Mouse (Mus musculus): Measurements from ENCODE around the gene Gh. TPM values are rescaled to one million over a fixed set of nuclear protein-coding genes. Genes with fewer than 3 reads are reported as not detected.
A peak's percentile ranks its signal among the peaks of the same experiment; 100 is the strongest.
"Not testable (repeated sequence)": the region's sequence is repeated elsewhere in the genome, so short reads cannot be mapped to it uniquely, and the experiment has no call there.

The Gh gene
- not detected for total RNA-seq (2021)
- long read RNA-seq, experiment 1 = 0 reads
- long read RNA-seq, experiment 2 = 0 reads

- intact Hi-C loops (cut with DNase I; ENCODE audit: low total_unique reads) = loop anchor here (2.0 to 5.0 kb wide), 2 partner anchors 65 to 91 kb away; no protein-coding TSS in a partner anchor
- no peak for DNase-seq
These were observed at the start of gene Gh for GRCm38 (mm10) chr11:106301765-106302164. TSS of gene Gh (minus strand) at chr11:106301865.

- no peak for DNase-seq
- intact Hi-C loops (cut with DNase I; ENCODE audit: low total_unique reads) = no loop called here
These were observed 49.6 kb upstream of the Gh start for GRCm38 (mm10) chr11:106351253-106351652.

- intact Hi-C loops (cut with DNase I; ENCODE audit: low total_unique reads) = no loop called here
- peak; percentile 64 for DNase-seq
These were observed 49.2 kb upstream of the Gh start for GRCm38 (mm10) chr11:106350853-106351252.

GRCm38 (mm10) chr11:106349772-106350171 lies 48.1 kb upstream of the Gh start:
- no peak for DNase-seq
- intact Hi-C loops (cut with DNase I; ENCODE audit: low total_unique reads) = no loop called here

- no peak for DNase-seq
- intact Hi-C loops (cut with DNase I; ENCODE audit: low total_unique reads) = no loop called here
These were observed 43.2 kb upstream of the Gh start for GRCm38 (mm10) chr11:106344910-106345309.

- intact Hi-C loops (cut with DNase I; ENCODE audit: low total_unique reads) = no loop called here
- DNase-seq = peak; percentile 52
These were observed 39.4 kb upstream of the Gh start for GRCm38 (mm10) chr11:106340990-106341520.

GRCm38 (mm10) chr11:106339323-106339722 lies 37.7 kb upstream of the Gh start:
- DNase-seq; intact Hi-C loops (cut with DNase I; ENCODE audit: low total_unique reads): not testable (repeated sequence)

- intact Hi-C loops (cut with DNase I; ENCODE audit: low total_unique reads) = no loop called here
- no peak for DNase-seq
These were observed 37.2 kb upstream of the Gh start for GRCm38 (mm10) chr11:106338870-106339269.

- intact Hi-C loops (cut with DNase I; ENCODE audit: low total_unique reads) = no loop called here
- DNase-seq = no peak
These were observed 36.4 kb upstream of the Gh start for GRCm38 (mm10) chr11:106338029-106338428.

GRCm38 (mm10) chr11:106334066-106334465 lies 32.4 kb upstream of the Gh start:
- peak; percentile 64 for DNase-seq
- intact Hi-C loops (cut with DNase I; ENCODE audit: low total_unique reads) = no loop called here

- intact Hi-C loops (cut with DNase I; ENCODE audit: low total_unique reads) = no loop called here
- no peak for DNase-seq
These were observed 30.8 kb upstream of the Gh start for GRCm38 (mm10) chr11:106332458-106332857.

- DNase-seq = no peak
- intact Hi-C loops (cut with DNase I; ENCODE audit: low total_unique reads) = no loop called here
These were observed 28.0 kb upstream of the Gh start for GRCm38 (mm10) chr11:106329682-106330081.

- intact Hi-C loops (cut with DNase I; ENCODE audit: low total_unique reads) = no loop called here
- no peak for DNase-seq
These were observed 27.5 kb upstream of the Gh start for GRCm38 (mm10) chr11:106329128-106329527.

- DNase-seq = peak; percentile 56
- intact Hi-C loops (cut with DNase I; ENCODE audit: low total_unique reads) = no loop called here
These were observed 26.9 kb upstream of the Gh start for GRCm38 (mm10) chr11:106328521-106328920.

- no peak for DNase-seq
- intact Hi-C loops (cut with DNase I; ENCODE audit: low total_unique reads) = no loop called here
These were observed 24.8 kb upstream of the Gh start for GRCm38 (mm10) chr11:106326475-106326874.

GRCm38 (mm10) chr11:106325566-106326206 lies 24.0 kb upstream of the Gh start:
- peak; percentile 55 for DNase-seq
- intact Hi-C loops (cut with DNase I; ENCODE audit: low total_unique reads) = no loop called here

GRCm38 (mm10) chr11:106324858-106325257 lies 23.2 kb upstream of the Gh start:
- no peak for DNase-seq
- intact Hi-C loops (cut with DNase I; ENCODE audit: low total_unique reads) = no loop called here

GRCm38 (mm10) chr11:106318406-106319366 lies 17.0 kb upstream of the Gh start:
- intact Hi-C loops (cut with DNase I; ENCODE audit: low total_unique reads) = no loop called here
- DNase-seq = no peak

GRCm38 (mm10) chr11:106317801-106318200 lies 16.1 kb upstream of the Gh start:
- no peak for DNase-seq
- intact Hi-C loops (cut with DNase I; ENCODE audit: low total_unique reads) = no loop called here

GRCm38 (mm10) chr11:106316416-106316815 lies 14.8 kb upstream of the Gh start:
- intact Hi-C loops (cut with DNase I; ENCODE audit: low total_unique reads) = no loop called here

More at GRCm38 (mm10) chr11:106316416-106316815, 14.8 kb upstream of the Gh start:
- no peak for DNase-seq

Measured in gastrocnemius, postnatal 14 days (tissue).